Mouse (Mus musculus) embryonic facial prominence, embryonic 10.5 days (tissue): Measurements from ENCODE around the gene Dync2h1. TPM values are rescaled to one million over a fixed set of nuclear protein-coding genes. Genes with fewer than 3 reads are reported as not detected.

Experiments
- polyA plus RNA-seq: library from polyadenylated mRNA; unstranded; fragments of >200 nt; fragmentation: Nextera tagmentation; extraction: Ambion mirVana; gene quantifications from 2 replicates; pipeline ENCODE4 v1.2.1, GENCODE M21; 2016

Gene Dync2h1
- polyA plus RNA-seq, 1 experiment from 2014 or later = 23.2 TPM

Other genes starting within 250 kb of the Dync2h1 start
- gene Dcun1d5, start 74 bp upstream of the Dync2h1 start, polyA plus RNA-seq = 125 and 127 TPM in 2 replicates
- gene Mmp13, start 88.1 kb upstream of the Dync2h1 start, polyA plus RNA-seq = not detected in 2 replicates
- gene Mmp12, start 159.9 kb upstream of the Dync2h1 start, polyA plus RNA-seq = not detected in 2 replicates
- gene Mmp1b, start 203.6 kb upstream of the Dync2h1 start, polyA plus RNA-seq = not detected in 2 replicates